Mouse (Mus musculus): ENCODE measurements around the gene Shisa5. TPM values are rescaled to one million over a fixed set of nuclear protein-coding genes. Genes with fewer than 3 reads are reported as not detected.

Shisa5 gene
- polyA plus RNA-seq, 1 experiment: 4,319 TPM

DNA sequence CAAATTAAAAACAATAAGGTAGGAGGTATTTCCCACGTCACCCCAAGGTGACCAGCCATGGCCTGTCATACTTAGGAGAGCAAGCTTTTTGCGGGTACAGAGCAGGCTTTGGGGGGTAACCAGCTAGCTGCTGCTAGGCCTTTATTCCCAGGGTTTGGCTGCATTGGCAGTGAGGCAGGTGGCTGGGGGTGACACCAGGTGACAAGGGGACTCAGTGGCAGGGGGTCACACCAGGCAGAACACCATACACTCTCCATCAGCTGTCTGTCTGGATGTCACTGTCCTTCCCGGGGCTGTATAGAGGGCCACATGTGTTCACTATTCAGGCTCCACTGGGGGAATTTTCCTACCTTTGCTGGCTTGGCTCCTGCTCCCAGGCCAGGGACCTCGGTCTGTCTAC lies 18.6 kb downstream of the Shisa5 start:
- WGBS: 57% methylated on average over 4 of the region's 4 CpGs
- peak overlapping the region; percentile 99 for H3K27ac ChIP-seq (ENCODE audit: insufficient read depth, low read length)
- TF ChIP-seq POLR2A (IDR thresholded peaks at IDR 0.05; ENCODE audit: low read depth, low read length): no peak
- TF ChIP-seq CTCF (IDR thresholded peaks at IDR 0.05; ENCODE audit: extremely low read depth, insufficient read depth, insufficient read length, insufficient replicate concordance): no peak
- H3K4me1 ChIP-seq (ENCODE audit: control insufficient read depth, insufficient read depth, insufficient read length): peaks cover 29% of the 10 kb centered on the region; the same call in 1 of the 2 replicates
- peak overlapping the region; percentile 55 for H3K4me3 ChIP-seq (ENCODE audit: extremely low read depth, insufficient read depth, insufficient read length)
- H3K27me3 ChIP-seq (ENCODE audit: control insufficient read depth, insufficient read depth, low read length): no peaks in the 10 kb centered on the region
- H3K36me3 ChIP-seq (ENCODE audit: control insufficient read depth, insufficient read depth, low read length): peaks cover 41% of the 10 kb centered on the region
- DNase-seq (ENCODE audit: low read depth in 1 of 2, low spot score in 2 of 2): no peak

- peak in 1 of 2 experiments; percentile 18 for DNase-seq (ENCODE audit: low read depth in 1 of 2, low spot score in 2 of 2)
- H3K27me3 ChIP-seq (ENCODE audit: control insufficient read depth, insufficient read depth, low read length): no peaks in the 10 kb centered on the region
- H3K27ac ChIP-seq (ENCODE audit: insufficient read depth, low read length): peak overlapping the region; percentile 99
- WGBS: 32% methylated on average over 5 of the region's 5 CpGs
- peaks cover 29% of the 10 kb centered on the region; the same call in 1 of the 2 replicates for H3K4me1 ChIP-seq (ENCODE audit: control insufficient read depth, insufficient read depth, insufficient read length)
- no peak for TF ChIP-seq CTCF (IDR thresholded peaks at IDR 0.05; ENCODE audit: extremely low read depth, insufficient read depth, insufficient read length, insufficient replicate concordance)
- no peak for TF ChIP-seq POLR2A (IDR thresholded peaks at IDR 0.05; ENCODE audit: low read depth, low read length)
- peaks cover 41% of the 10 kb centered on the region for H3K36me3 ChIP-seq (ENCODE audit: control insufficient read depth, insufficient read depth, low read length)
- H3K4me3 ChIP-seq (ENCODE audit: extremely low read depth, insufficient read depth, insufficient read length): peak overlapping the region; percentile 55
Observed at GRCm38 (mm10) chr9:109057543-109057942, 19.2 kb downstream of the Shisa5 start.

DNA sequence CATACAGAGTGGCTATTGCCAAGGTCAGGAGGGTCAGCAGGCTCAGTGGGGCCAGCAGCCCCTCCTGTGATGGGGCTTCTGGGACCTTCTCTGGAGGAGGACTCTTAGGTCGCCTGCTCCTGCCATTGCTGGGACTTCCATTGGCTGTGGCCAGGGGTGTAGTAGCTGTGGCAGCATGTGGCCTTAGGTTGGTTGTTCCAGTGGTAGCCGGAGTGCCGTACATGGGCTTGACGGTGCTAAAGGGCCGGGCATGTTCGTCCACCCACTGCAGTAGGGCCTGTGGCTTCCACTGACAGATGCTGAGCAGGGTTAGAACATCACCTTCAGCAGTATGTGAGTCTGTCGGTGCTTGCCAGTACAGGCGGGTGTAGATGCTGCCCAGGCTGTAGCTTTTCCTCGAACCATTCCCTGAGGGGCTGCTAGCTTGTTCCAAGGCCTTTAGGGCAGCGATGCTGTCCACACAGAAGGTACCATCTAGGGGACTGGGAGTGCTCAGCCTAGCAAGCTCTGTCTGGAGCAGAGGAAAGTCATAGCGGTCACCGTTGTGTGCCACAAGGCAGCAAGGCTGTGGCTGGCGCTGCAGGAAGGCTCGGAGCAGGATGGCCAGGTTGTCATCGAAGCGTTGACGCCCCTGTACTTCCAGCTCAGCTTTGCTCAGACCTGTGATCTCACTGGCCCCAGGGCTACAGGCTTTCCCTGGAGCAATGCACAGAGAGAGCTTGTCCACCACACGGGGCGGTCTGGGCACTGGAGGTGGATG lies 19.8 kb downstream of the Shisa5 start:
- Histone ChIP-seq H3K36me3 (ENCODE audit: control insufficient read depth, insufficient read depth, low read length) (peaks cover 38% of the 10 kb centered on the region), H3K4me3 (ENCODE audit: extremely low read depth, insufficient read depth, insufficient read length) (peak overlapping the region; percentile 55), H3K4me1 (ENCODE audit: control insufficient read depth, insufficient read depth, insufficient read length) (peaks cover 29% of the 10 kb centered on the region; the same call in 1 of the 2 replicates), H3K27me3 (ENCODE audit: control insufficient read depth, insufficient read depth, low read length) (no peaks in the 10 kb centered on the region), H3K27ac (ENCODE audit: insufficient read depth, low read length) (peak overlapping the region; percentile 86)
- 61% methylated on average over 19 of the region's 19 CpGs for WGBS
- TF ChIP-seq CTCF (IDR thresholded peaks at IDR 0.05; ENCODE audit: extremely low read depth, insufficient read depth, insufficient read length, insufficient replicate concordance) (no peak), POLR2A (IDR thresholded peaks at IDR 0.05; ENCODE audit: low read depth, low read length) (no peak)
- DNase-seq (ENCODE audit: low read depth in 1 of 2, low spot score in 2 of 2): peak in 1 of 2 experiments; percentile 30

GRCm38 (mm10) chr9:109059136-109059903 lies 21.0 kb downstream of the Shisa5 start, which contains the start of gene Trex1:
Gene Trex1, minus strand, starts transcription at chr9:109059734.
- peak; percentile 85 to 91 for DNase-seq (ENCODE audit: low read depth in 1 of 2, low spot score in 2 of 2)
- H3K36me3 ChIP-seq (ENCODE audit: control insufficient read depth, insufficient read depth, low read length): peaks cover 34% of the 10 kb centered on the region
- no peaks in the 10 kb centered on the region for H3K27me3 ChIP-seq (ENCODE audit: control insufficient read depth, insufficient read depth, low read length)
- peak within 1 kb of the TSS; percentile 55 for H3K4me3 ChIP-seq (ENCODE audit: extremely low read depth, insufficient read depth, insufficient read length)
- peaks cover 29% of the 10 kb centered on the region; the same call in 1 of the 2 replicates for H3K4me1 ChIP-seq (ENCODE audit: control insufficient read depth, insufficient read depth, insufficient read length)
- TF ChIP-seq CTCF (IDR thresholded peaks at IDR 0.05; ENCODE audit: extremely low read depth, insufficient read depth, insufficient read length, insufficient replicate concordance): peak; percentile 98
- TF ChIP-seq POLR2A (IDR thresholded peaks at IDR 0.05; ENCODE audit: low read depth, low read length): peak; percentile 99
- peak within 1 kb of the TSS; percentile 86 for H3K27ac ChIP-seq (ENCODE audit: insufficient read depth, low read length)
- WGBS: 1% methylated on average over 15 of the region's 15 CpGs

DNA sequence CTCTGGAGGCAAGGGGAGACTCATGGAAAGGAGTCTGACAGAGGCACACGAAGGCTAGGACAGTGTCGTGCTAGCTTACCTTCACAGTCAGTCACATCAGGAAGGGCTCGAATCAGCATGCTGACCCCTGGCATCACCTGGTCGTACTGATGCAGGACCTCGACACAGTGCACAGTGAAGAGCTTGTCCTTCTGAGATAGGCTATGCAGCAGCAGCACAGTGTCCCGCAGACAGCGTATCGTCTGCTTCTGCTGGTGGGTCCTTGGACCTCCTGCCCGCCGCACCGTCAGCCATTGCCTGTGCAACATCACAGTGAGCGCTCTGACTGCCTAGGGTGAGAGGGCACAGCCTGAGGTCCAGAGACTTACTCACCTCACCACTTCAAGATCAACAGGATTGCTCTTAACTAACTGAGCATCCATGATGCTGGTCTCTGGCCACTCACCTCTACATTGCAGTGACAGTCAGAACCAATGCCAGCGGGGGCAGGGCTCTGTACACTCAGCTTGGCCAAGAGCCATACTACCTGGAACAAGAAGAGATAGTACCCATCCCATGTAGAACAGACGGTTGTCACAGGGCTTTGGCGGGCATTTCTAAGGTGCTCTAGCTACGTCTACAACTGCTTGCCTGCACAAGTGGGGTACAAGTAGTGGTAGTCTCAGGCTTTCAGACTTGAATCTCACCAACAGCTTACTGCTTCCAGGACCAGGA lies 22.0 kb downstream of the Shisa5 start:
- Histone ChIP-seq H3K27me3 (ENCODE audit: control insufficient read depth, insufficient read depth, low read length) (no peaks in the 10 kb centered on the region), H3K4me1 (ENCODE audit: control insufficient read depth, insufficient read depth, insufficient read length) (peaks cover 29% of the 10 kb centered on the region; the same call in 1 of the 2 replicates), H3K4me3 (ENCODE audit: extremely low read depth, insufficient read depth, insufficient read length) (no peak overlapping the region), H3K27ac (ENCODE audit: insufficient read depth, low read length) (peak overlapping the region; percentile 63), H3K36me3 (ENCODE audit: control insufficient read depth, insufficient read depth, low read length) (peaks cover 36% of the 10 kb centered on the region)
- TF ChIP-seq CTCF (IDR thresholded peaks at IDR 0.05; ENCODE audit: extremely low read depth, insufficient read depth, insufficient read length, insufficient replicate concordance) (no peak), POLR2A (IDR thresholded peaks at IDR 0.05; ENCODE audit: low read depth, low read length) (no peak)
- peak in 1 of 2 experiments; percentile 26 for DNase-seq (ENCODE audit: low read depth in 1 of 2, low spot score in 2 of 2)
- 91% methylated on average over 16 of the region's 16 CpGs for WGBS

- Histone ChIP-seq H3K27me3 (ENCODE audit: control insufficient read depth, insufficient read depth, low read length) (no peaks in the 10 kb centered on the region), H3K4me3 (ENCODE audit: extremely low read depth, insufficient read depth, insufficient read length) (no peak overlapping the region), H3K27ac (ENCODE audit: insufficient read depth, low read length) (no peak overlapping the region), H3K4me1 (ENCODE audit: control insufficient read depth, insufficient read depth, insufficient read length) (peaks cover 24% of the 10 kb centered on the region; the same call in 1 of the 2 replicates), H3K36me3 (ENCODE audit: control insufficient read depth, insufficient read depth, low read length) (peaks cover 33% of the 10 kb centered on the region)
- no peak for DNase-seq (ENCODE audit: low read depth in 1 of 2, low spot score in 2 of 2)
- 88% methylated on average over 5 of the region's 5 CpGs for WGBS
- TF ChIP-seq CTCF (IDR thresholded peaks at IDR 0.05; ENCODE audit: extremely low read depth, insufficient read depth, insufficient read length, insufficient replicate concordance): no peak
- TF ChIP-seq POLR2A (IDR thresholded peaks at IDR 0.05; ENCODE audit: low read depth, low read length): no peak
Observed at GRCm38 (mm10) chr9:109060898-109061295, 22.5 kb downstream of the Shisa5 start.
